Mouse (Mus musculus) ES-Bruce4 (cell line): ENCODE measurements at regions not wholly inside any gene's neighbourhood (a gene's known extent, or its start where the extent isn't known, plus 50 kb on each side); places are given as distances from the start of the nearest gene placed in this dataset.

ENCODE experiments used
- H3K27ac ChIP-seq: 2 replicates; pipeline ENCODE4 v1.5.1; 2012; ENCODE audit warnings: low read length, inconsistent platforms; ENCODE audit not compliant: insufficient read depth
- H3K27me3 ChIP-seq: 2 replicates; pipeline ENCODE4 v1.6.1; 2012; ENCODE audit warnings: mild to moderate bottlenecking, low read length, inconsistent platforms; ENCODE audit not compliant: control insufficient read depth, poor library complexity, insufficient read depth, severe bottlenecking
- H3K36me3 ChIP-seq: 2 replicates; pipeline ENCODE4 v1.6.1; 2012; ENCODE audit warnings: inconsistent platforms, mild to moderate bottlenecking, low read length, moderate library complexity; ENCODE audit not compliant: control insufficient read depth, poor library complexity, insufficient read depth, severe bottlenecking
- H3K4me1 ChIP-seq: one replicate; pipeline ENCODE4 v1.8.1; 2011; ENCODE audit warnings: low read length; ENCODE audit not compliant: control insufficient read depth, insufficient read depth
- H3K4me3 ChIP-seq: 2 replicates; pipeline ENCODE4 v1.5.1; 2011; ENCODE audit warnings: low read depth, mild to moderate bottlenecking, low read length
- H3K9ac ChIP-seq: 2 replicates; pipeline ENCODE4 v1.6.1; 2012; ENCODE audit warnings: low read depth, mild to moderate bottlenecking, inconsistent platforms; ENCODE audit not compliant: poor library complexity, severe bottlenecking
- H3K9me3 ChIP-seq: replicated peaks from 2 replicates; pipeline ENCODE4 v1.6.1; 2012; ENCODE audit warnings: mild to moderate bottlenecking, low read length, inconsistent platforms; ENCODE audit not compliant: control insufficient read depth, poor library complexity, insufficient read depth, severe bottlenecking
- CTCF ChIP-seq: IDR thresholded peaks from one replicate; pipeline ENCODE4 v1.8.1; 2011; ENCODE audit warnings: low read depth, low read length
- EP300 ChIP-seq: IDR thresholded peaks from 2 replicates; pipeline ENCODE4 v1.6.1; 2011; ENCODE audit warnings: low read depth, low read length; ENCODE audit not compliant: insufficient read depth
- POLR2A ChIP-seq: IDR thresholded peaks from one replicate; pipeline ENCODE4 v1.8.1; 2011; ENCODE audit warnings: low read length; ENCODE audit not compliant: insufficient read depth

- Histone ChIP-seq H3K36me3 (no peaks in the 10 kb centered on the region), H3K9ac (no peak overlapping the region), H3K9me3 (no peaks in the 10 kb centered on the region), H3K4me3 (no peak overlapping the region), H3K27ac (no peak overlapping the region), H3K4me1 (no peaks in the 10 kb centered on the region), H3K27me3 (no peaks in the 10 kb centered on the region)
- no peak for TF ChIP-seq POLR2A
- TF ChIP-seq EP300: no peak
- TF ChIP-seq CTCF: no peak
Observed at GRCm38 (mm10) chr17:82348636-82349035, 610.5 kb upstream of the Slc8a1 start.

- Histone ChIP-seq H3K27ac (no peak overlapping the region), H3K4me3 (no peak overlapping the region), H3K4me1 (no peaks in the 10 kb centered on the region), H3K9me3 (no peaks in the 10 kb centered on the region), H3K36me3 (no peaks in the 10 kb centered on the region), H3K9ac (no peak overlapping the region), H3K27me3 (no peaks in the 10 kb centered on the region)
- TF ChIP-seq CTCF (no peak), EP300 (no peak), POLR2A (no peak)
Observed at GRCm38 (mm10) chr17:82331429-82331828, 593.3 kb upstream of the Slc8a1 start.

GRCm38 (mm10) chr17:82312191-82312590 is 574.0 kb upstream of the Slc8a1 start:
- no peak overlapping the region for H3K4me3 ChIP-seq
- no peak overlapping the region for H3K9ac ChIP-seq
- H3K36me3 ChIP-seq: no peaks in the 10 kb centered on the region; the same call in 1 of the 2 replicates
- TF ChIP-seq POLR2A (no peak), EP300 (no peak), CTCF (no peak)
- peak overlapping the region; percentile 56; the same call in 1 of the 2 replicates for H3K27ac ChIP-seq
- no peaks in the 10 kb centered on the region for H3K27me3 ChIP-seq
- H3K9me3 ChIP-seq: peaks cover 24% of the 10 kb centered on the region
- no peaks in the 10 kb centered on the region for H3K4me1 ChIP-seq

- peak overlapping the region; percentile 44; the same call in 1 of the 2 replicates for H3K27ac ChIP-seq
- peaks cover 20% of the 10 kb centered on the region for H3K9me3 ChIP-seq
- H3K9ac ChIP-seq: no peak overlapping the region
- H3K4me1 ChIP-seq: no peaks in the 10 kb centered on the region
- 0 out of 2 replicates have a peak, but pooled peaks have one; percentile 22 for TF ChIP-seq EP300
- TF ChIP-seq CTCF: no peak
- no peaks in the 10 kb centered on the region; the same call in 1 of the 2 replicates for H3K36me3 ChIP-seq
- H3K27me3 ChIP-seq: no peaks in the 10 kb centered on the region
- no peak overlapping the region for H3K4me3 ChIP-seq
Observed at GRCm38 (mm10) chr17:82306347-82306746, 568.2 kb upstream of the Slc8a1 start.

GRCm38 (mm10) chr17:82277728-82278127 is 539.6 kb upstream of the Slc8a1 start:
- H3K4me3 ChIP-seq: no peak overlapping the region
- TF ChIP-seq POLR2A: no peak
- no peak for TF ChIP-seq CTCF
- no peak for TF ChIP-seq EP300
- H3K27ac ChIP-seq: no peak overlapping the region
- H3K9ac ChIP-seq: no peak overlapping the region
- no peaks in the 10 kb centered on the region for H3K27me3 ChIP-seq
- H3K36me3 ChIP-seq: no peaks in the 10 kb centered on the region
- no peaks in the 10 kb centered on the region for H3K4me1 ChIP-seq
- H3K9me3 ChIP-seq: no peaks in the 10 kb centered on the region

GRCm38 (mm10) chr17:82273946-82274345 is 535.8 kb upstream of the Slc8a1 start:
- no peaks in the 10 kb centered on the region for H3K27me3 ChIP-seq
- no peaks in the 10 kb centered on the region for H3K9me3 ChIP-seq
- TF ChIP-seq EP300 (no peak), CTCF (no peak)
- no peak overlapping the region for H3K9ac ChIP-seq
- no peaks in the 10 kb centered on the region for H3K36me3 ChIP-seq
- H3K27ac ChIP-seq: no peak overlapping the region
- no peak overlapping the region for H3K4me3 ChIP-seq
- no peaks in the 10 kb centered on the region for H3K4me1 ChIP-seq
